Mouse (Mus musculus) limb, embryonic 13.5 days (tissue): ENCODE measurements at regions not wholly inside any gene's neighbourhood (a gene's known extent, or its start where the extent isn't known, plus 50 kb on each side); places are given as distances from the start of the nearest gene placed in this dataset.

ENCODE experiments used
- ATAC-seq: fragments of 200-750 bp; cut with Nextera tagmentation; 2 replicates; pipeline ENCODE4 v1.8.0; 2017; ENCODE audit warnings: low read depth, moderate number of reproducible peaks, moderate TSS enrichment; ENCODE audit not compliant: low FRiP score
- H3K27ac ChIP-seq: fragments of 300-500 bp; sonication (generic); 2 replicates; pipeline ENCODE4 v1.5.1; 2015; ENCODE audit warnings: inconsistent platforms, mild to moderate bottlenecking, moderate library complexity
- H3K27me3 ChIP-seq: fragments of 300-500 bp; sonication (generic); 2 replicates; pipeline ENCODE4 v1.6.1; 2015; ENCODE audit warnings: mild to moderate bottlenecking, inconsistent platforms
- H3K36me3 ChIP-seq: fragments of 300-500 bp; sonication (generic); 2 replicates; pipeline ENCODE4 v1.6.1; 2015; ENCODE audit warnings: inconsistent platforms, mild to moderate bottlenecking, moderate library complexity
- H3K4me1 ChIP-seq: fragments of 300-500 bp; sonication (generic); 2 replicates; pipeline ENCODE4 v1.6.1; 2015; ENCODE audit warnings: inconsistent platforms
- H3K4me2 ChIP-seq: fragments of 300-500 bp; sonication (generic); replicated peaks from 2 replicates; pipeline ENCODE4 v1.6.1; 2015; ENCODE audit warnings: inconsistent platforms, mild to moderate bottlenecking, moderate library complexity
- H3K4me3 ChIP-seq: fragments of 300-500 bp; sonication (generic); 2 replicates; pipeline ENCODE4 v1.5.1; 2015; ENCODE audit warnings: moderate library complexity, mild to moderate bottlenecking, inconsistent platforms
- H3K9ac ChIP-seq: fragments of 300-500 bp; sonication (generic); 2 replicates; pipeline ENCODE4 v1.6.1; 2015; ENCODE audit warnings: mild to moderate bottlenecking, inconsistent platforms
- H3K9me3 ChIP-seq: fragments of 300-500 bp; sonication (generic); 2 replicates; pipeline ENCODE4 v1.6.1; 2016; ENCODE audit warnings: inconsistent platforms
- WGBS: fragments of 180-500 bp; shearing (Covaris S2); methylation state at CpG from one replicate; pipeline ENCODE4 v1.1.7; 2015; 5-methylcytosine and 5-hydroxymethylcytosine counted together

GRCm38 (mm10) chr1:47448737-47449489, 556.3 kb upstream of the Slc39a10 start:
- no peak for ATAC-seq
- H3K4me3 ChIP-seq, result no peak overlapping the region
- no peaks in the 10 kb centered on the region for H3K36me3 ChIP-seq
- no peaks in the 10 kb centered on the region for H3K27me3 ChIP-seq
- no peaks in the 10 kb centered on the region for H3K4me1 ChIP-seq
- 81% methylated on average over 6 of the region's 6 CpGs for WGBS
- no peaks in the 10 kb centered on the region for H3K9me3 ChIP-seq
- H3K4me2 ChIP-seq, result no peak overlapping the region
- H3K9ac ChIP-seq, result no peak overlapping the region
- H3K27ac ChIP-seq, result no peak overlapping the region

DNA sequence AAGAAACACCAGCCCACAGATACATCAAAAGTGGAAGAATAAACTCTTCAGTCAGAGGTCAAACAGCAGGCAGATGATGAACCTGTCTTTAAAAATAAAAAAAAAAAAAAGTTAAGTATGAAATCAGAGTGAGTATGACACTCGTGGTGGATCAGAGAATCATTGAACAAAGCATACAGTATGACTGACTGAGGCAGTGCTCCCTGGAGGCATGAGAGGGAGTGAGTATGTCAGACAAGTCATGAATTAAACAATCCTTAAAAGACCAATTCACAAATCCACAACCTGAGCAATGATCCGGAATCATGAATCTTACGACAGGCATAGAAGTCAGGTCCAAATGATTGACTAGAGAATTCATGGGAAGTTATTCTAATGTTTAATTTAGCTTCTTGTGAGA, 555.4 kb upstream of the Slc39a10 start:
- no peak for ATAC-seq
- no peak overlapping the region for H3K4me3 ChIP-seq
- no peak overlapping the region for H3K4me2 ChIP-seq
- no peaks in the 10 kb centered on the region for H3K27me3 ChIP-seq
- no peak overlapping the region for H3K27ac ChIP-seq
- H3K9me3 ChIP-seq, result no peaks in the 10 kb centered on the region
- no peak overlapping the region for H3K9ac ChIP-seq
- 89% methylated on average over 3 of the region's 3 CpGs for WGBS
- no peaks in the 10 kb centered on the region for H3K4me1 ChIP-seq
- H3K36me3 ChIP-seq, result no peaks in the 10 kb centered on the region

DNA sequence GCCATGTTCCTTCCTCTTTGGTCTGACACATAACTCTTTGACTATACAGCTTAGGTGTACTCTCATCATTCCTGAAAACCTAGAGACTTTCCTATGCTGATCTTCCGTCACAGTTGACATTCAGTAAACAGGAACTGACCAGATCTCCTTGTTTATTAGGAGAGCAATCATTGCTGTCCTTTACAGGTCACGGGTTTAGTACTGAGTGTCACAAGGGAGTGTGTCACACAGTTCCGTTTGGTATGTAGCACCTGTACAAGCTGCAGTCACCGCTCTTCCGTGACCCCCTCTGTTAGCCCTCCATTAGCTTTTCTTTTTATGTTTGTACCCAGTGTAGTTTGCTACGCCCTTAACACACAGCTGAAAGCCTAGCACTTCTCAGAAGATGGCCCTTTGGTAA, 553.4 kb upstream of the Slc39a10 start:
- H3K27ac ChIP-seq, result no peak overlapping the region
- WGBS, result 36% methylated on average over 6 of the region's 6 CpGs
- no peak overlapping the region for H3K4me2 ChIP-seq
- H3K9me3 ChIP-seq, result no peaks in the 10 kb centered on the region
- H3K36me3 ChIP-seq, result no peaks in the 10 kb centered on the region
- no peak overlapping the region for H3K9ac ChIP-seq
- no peak overlapping the region for H3K4me3 ChIP-seq
- no peaks in the 10 kb centered on the region for H3K27me3 ChIP-seq
- H3K4me1 ChIP-seq, result no peaks in the 10 kb centered on the region
- no peak for ATAC-seq

DNA sequence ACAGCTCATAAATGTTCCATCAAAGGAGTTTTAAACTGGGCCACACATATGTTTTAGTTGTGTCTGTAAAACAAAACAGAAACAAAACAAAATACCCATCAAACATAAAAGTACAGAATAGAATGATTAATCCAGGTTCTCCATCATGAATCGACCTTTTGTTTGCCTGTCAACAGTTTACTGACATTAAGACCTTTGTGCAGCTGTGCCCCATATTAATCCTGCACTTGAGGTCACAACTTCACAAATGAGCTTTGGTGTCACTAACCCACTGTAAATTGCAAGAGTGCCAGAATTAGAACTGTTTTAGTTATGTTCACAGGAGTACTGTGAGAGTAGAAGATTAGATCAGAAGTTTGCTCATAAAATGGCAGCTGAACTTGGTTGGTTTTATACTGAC, 540.2 kb upstream of the Slc39a10 start:
- Histone ChIP-seq H3K4me2 (no peak overlapping the region), H3K27me3 (no peaks in the 10 kb centered on the region), H3K9me3 (no peaks in the 10 kb centered on the region), H3K4me3 (no peak overlapping the region), H3K27ac (no peak overlapping the region), H3K4me1 (no peaks in the 10 kb centered on the region), H3K36me3 (no peaks in the 10 kb centered on the region), H3K9ac (no peak overlapping the region)
- 26% methylated on average over 1 of the region's 1 CpGs for WGBS
- ATAC-seq, result no peak

- 56% methylated on average over 1 of the region's 1 CpGs for WGBS
- H3K9ac ChIP-seq, result no peak overlapping the region
- no peak for ATAC-seq
- no peaks in the 10 kb centered on the region for H3K9me3 ChIP-seq
- no peak overlapping the region for H3K27ac ChIP-seq
- no peaks in the 10 kb centered on the region for H3K4me1 ChIP-seq
- H3K4me2 ChIP-seq, result no peak overlapping the region
- no peak overlapping the region for H3K4me3 ChIP-seq
- H3K36me3 ChIP-seq, result no peaks in the 10 kb centered on the region
- no peaks in the 10 kb centered on the region for H3K27me3 ChIP-seq
These were observed 512.5 kb upstream of the Slc39a10 start for GRCm38 (mm10) chr1:47405164-47405563.

GRCm38 (mm10) chr1:47386579-47386978, 493.9 kb upstream of the Slc39a10 start:
- Histone ChIP-seq H3K9me3 (no peaks in the 10 kb centered on the region), H3K4me3 (no peak overlapping the region), H3K9ac (no peak overlapping the region), H3K4me2 (no peak overlapping the region), H3K4me1 (no peaks in the 10 kb centered on the region), H3K36me3 (no peaks in the 10 kb centered on the region), H3K27ac (no peak overlapping the region), H3K27me3 (no peaks in the 10 kb centered on the region)
- ATAC-seq, result no peak

- 9% methylated on average over 1 of the region's 1 CpGs for WGBS
- Histone ChIP-seq H3K36me3 (no peaks in the 10 kb centered on the region), H3K9me3 (no peaks in the 10 kb centered on the region), H3K4me1 (no peaks in the 10 kb centered on the region; the same call in 1 of the 2 replicates), H3K9ac (no peak overlapping the region), H3K27ac (no peak overlapping the region), H3K4me3 (no peak overlapping the region), H3K4me2 (no peak overlapping the region), H3K27me3 (no peaks in the 10 kb centered on the region)
- peak; percentile 40; the same call in 1 of the 2 replicates for ATAC-seq
These were observed 486.1 kb upstream of the Slc39a10 start for GRCm38 (mm10) chr1:47378795-47379194.

DNA sequence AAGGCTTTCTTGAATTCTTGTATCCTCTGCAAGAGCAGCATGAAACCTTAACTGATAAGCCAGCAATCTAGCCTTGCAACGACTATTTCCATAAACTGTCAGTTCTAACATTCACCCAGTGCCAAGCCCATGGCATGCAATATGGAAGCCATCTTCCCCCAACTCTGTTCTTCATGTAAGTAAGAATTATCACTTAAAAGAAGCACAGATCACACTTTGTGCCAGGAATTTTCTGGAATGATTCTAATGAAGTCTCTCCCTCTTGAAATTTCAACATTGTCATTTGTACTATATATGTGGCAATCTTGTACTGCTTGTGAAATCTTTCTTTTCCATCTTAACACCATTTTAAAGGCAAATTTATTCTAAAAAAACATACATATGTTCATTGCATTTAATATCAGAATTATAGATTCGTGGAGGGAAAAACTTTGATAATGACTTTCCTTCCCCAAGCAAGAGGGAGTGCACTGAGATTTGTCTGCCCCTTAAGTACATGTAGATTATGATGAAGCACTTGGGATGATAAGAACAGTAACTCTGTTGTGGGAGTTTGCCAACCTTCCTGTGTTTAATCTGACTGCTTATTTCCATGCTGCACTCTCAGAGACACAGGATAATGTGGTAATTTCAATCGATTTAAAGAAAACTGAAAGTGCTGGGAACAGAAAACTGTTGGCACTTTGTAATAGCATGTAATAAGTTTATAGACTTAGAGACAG, 447.2 kb upstream of the Slc39a10 start:
- Histone ChIP-seq H3K27ac (no peak overlapping the region), H3K9ac (no peak overlapping the region), H3K27me3 (no peaks in the 10 kb centered on the region), H3K9me3 (no peaks in the 10 kb centered on the region), H3K4me2 (no peak overlapping the region), H3K4me3 (no peak overlapping the region), H3K36me3 (no peaks in the 10 kb centered on the region), H3K4me1 (no peaks in the 10 kb centered on the region)
- no peak for ATAC-seq
- 84% methylated on average over 3 of the region's 3 CpGs for WGBS

DNA sequence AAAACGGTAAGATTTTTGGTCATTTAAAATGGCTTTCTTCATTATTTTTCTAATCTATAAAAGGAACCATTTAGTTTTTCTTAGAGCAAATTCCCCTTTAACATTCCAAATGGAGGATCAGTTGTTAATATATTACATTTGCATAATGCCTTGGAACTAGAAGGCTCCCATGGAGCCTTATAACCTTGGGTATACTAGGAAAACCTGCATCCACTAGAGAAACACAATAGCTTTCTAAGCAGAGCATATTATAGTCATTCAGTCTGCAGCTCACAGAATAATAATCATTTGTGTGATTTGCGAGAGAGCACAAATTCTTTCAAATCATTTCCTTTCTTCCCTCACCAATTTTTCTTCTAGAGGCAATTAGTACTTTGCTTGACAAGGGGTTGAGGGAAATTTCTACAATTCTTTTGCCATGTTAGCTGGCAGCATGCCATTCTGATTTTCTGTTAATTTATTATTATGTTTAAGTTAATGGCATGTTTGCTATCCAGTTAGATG, 418.0 kb upstream of the Slc39a10 start:
- no peaks in the 10 kb centered on the region for H3K27me3 ChIP-seq
- H3K4me3 ChIP-seq, result no peak overlapping the region
- H3K4me1 ChIP-seq, result no peaks in the 10 kb centered on the region
- no peaks in the 10 kb centered on the region for H3K36me3 ChIP-seq
- no peak overlapping the region for H3K27ac ChIP-seq
- no peaks in the 10 kb centered on the region for H3K9me3 ChIP-seq
- WGBS, result 75% methylated on average over 2 of the region's 2 CpGs
- H3K4me2 ChIP-seq, result no peak overlapping the region
- no peak for ATAC-seq
- no peak overlapping the region for H3K9ac ChIP-seq

- H3K36me3 ChIP-seq, result no peaks in the 10 kb centered on the region
- no peaks in the 10 kb centered on the region for H3K9me3 ChIP-seq
- no peak overlapping the region for H3K4me2 ChIP-seq
- no peak overlapping the region for H3K9ac ChIP-seq
- H3K4me3 ChIP-seq, result no peak overlapping the region
- no peak overlapping the region for H3K27ac ChIP-seq
- H3K4me1 ChIP-seq, result no peaks in the 10 kb centered on the region
- ATAC-seq, result no peak
- H3K27me3 ChIP-seq, result no peaks in the 10 kb centered on the region
These were observed 414.3 kb upstream of the Slc39a10 start for GRCm38 (mm10) chr1:47306961-47307360.

DNA sequence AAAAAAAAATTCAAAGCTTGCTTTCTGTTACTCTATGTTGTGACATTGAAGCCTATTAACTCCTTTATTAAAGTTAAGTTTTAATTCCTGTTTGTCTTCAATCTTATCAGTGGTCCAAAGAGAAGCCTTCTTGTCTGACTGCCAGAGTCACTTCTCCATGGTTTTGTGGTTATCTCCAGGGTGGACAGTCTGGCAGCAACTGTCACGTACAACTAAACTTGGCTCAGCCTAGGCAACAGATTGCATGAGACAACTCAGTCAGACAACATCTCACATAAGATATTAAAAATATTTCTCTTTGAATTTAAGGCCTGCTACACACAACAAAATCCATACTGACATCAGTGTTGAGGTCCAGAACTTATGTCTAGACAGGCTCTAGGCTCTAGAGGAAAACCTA, 406.7 kb upstream of the Slc39a10 start:
- ATAC-seq, result no peak
- 96% methylated on average over 1 of the region's 1 CpGs for WGBS
- Histone ChIP-seq H3K36me3 (no peaks in the 10 kb centered on the region), H3K27me3 (no peaks in the 10 kb centered on the region), H3K4me2 (no peak overlapping the region), H3K4me3 (no peak overlapping the region), H3K9me3 (no peaks in the 10 kb centered on the region), H3K9ac (no peak overlapping the region), H3K4me1 (no peaks in the 10 kb centered on the region), H3K27ac (no peak overlapping the region)

GRCm38 (mm10) chr1:47285639-47286038, 393.0 kb upstream of the Slc39a10 start:
- WGBS, result 87% methylated on average over 1 of the region's 1 CpGs
- H3K4me3 ChIP-seq, result no peak overlapping the region
- H3K4me2 ChIP-seq, result no peak overlapping the region
- no peaks in the 10 kb centered on the region for H3K36me3 ChIP-seq
- H3K4me1 ChIP-seq, result no peaks in the 10 kb centered on the region
- peaks cover 3% of the 10 kb centered on the region; the same call in 1 of the 2 replicates for H3K27me3 ChIP-seq
- no peak for ATAC-seq
- H3K27ac ChIP-seq, result no peak overlapping the region
- no peaks in the 10 kb centered on the region for H3K9me3 ChIP-seq
- no peak overlapping the region for H3K9ac ChIP-seq
